Mouse (Mus musculus): ENCODE measurements at regions not wholly inside any gene's neighbourhood (a gene's known extent, or its start where the extent isn't known, plus 50 kb on each side); places are given as distances from the start of the nearest gene placed in this dataset.

DNA sequence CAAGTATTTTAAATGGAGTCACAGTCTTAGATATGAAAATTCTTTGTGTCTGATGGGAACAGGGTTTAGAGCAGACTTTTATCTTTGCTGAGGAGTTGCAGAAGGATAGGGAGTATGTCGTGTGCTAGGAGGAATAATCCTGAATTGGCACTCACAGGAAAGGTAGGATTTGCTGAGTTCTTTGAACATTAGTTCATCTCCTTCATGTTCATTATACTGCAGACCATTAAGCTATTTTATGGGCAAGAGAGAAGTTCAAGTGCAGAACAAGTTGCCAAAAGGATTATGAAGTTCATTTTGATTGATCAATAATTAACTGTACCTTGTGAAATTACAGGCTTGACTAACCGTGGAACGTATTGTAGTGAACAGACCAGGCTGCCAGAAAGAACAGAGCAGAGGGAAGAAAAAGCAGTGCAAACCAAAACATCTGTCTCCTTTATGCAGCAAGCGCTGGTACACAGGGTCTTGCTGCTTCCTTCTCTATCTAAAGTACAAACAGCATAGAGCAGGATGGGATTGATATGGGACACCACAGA lies 839.7 kb upstream of the Zeb2 start:
- no peak for TF ChIP-seq CTCF (IDR thresholded peaks at IDR 0.05; ENCODE audit: insufficient read depth, low read length)
- TF ChIP-seq POLR2A (IDR thresholded peaks at IDR 0.05; ENCODE audit: borderline replicate concordance, extremely low read depth, low read depth, low read length): no peak

Data from lung, adult 2 months (tissue).